Comparison of ENCODE assay signal across 7 mouse cellular contexts in genomic region chr10:12868189-12869028, GRCm38 (mm10). TPM values are rescaled to one million over a fixed set of nuclear protein-coding genes. Genes with fewer than 3 reads are reported as not detected.
DNase-seq lines count a peak whose midpoint lies in the region; ATAC-seq and TF ChIP-seq lines count a peak whose summit lies in the region.

No protein-coding gene starts in this region.

- no peaks in the 10 kb centered on the region for H3K27me3 ChIP-seq in forebrain, embryonic 15.5 days
- H3K27me3 ChIP-seq in hindbrain, embryonic 10.5 days (ENCODE audit: insufficient read depth, poor library complexity, severe bottlenecking): no peaks in the 10 kb centered on the region
- H3K27me3 ChIP-seq in limb, embryonic 14.5 days (ENCODE audit: control insufficient read depth, insufficient read depth, low read length): no peaks in the 10 kb centered on the region
- H3K27me3 ChIP-seq in midbrain, embryonic 15.5 days (replicated peaks): peaks cover 5% of the 10 kb centered on the region; the same call in 1 of the 2 replicates
- no peaks in the 10 kb centered on the region for H3K27me3 ChIP-seq in stomach, embryonic 14.5 days (ENCODE audit: control insufficient read depth, insufficient read depth, low read length)

- WGBS in forebrain, embryonic 15.5 days: under 1% methylated on average over 39 of the region's 41 CpGs
- WGBS in hindbrain, embryonic 10.5 days: under 1% methylated on average over 41 of the region's 41 CpGs
- WGBS in limb, embryonic 14.5 days: 0% methylated on average over 34 of the region's 41 CpGs
- under 1% methylated on average over 40 of the region's 41 CpGs for WGBS in midbrain, embryonic 15.5 days
- WGBS in stomach, embryonic 14.5 days: under 1% methylated on average over 41 of the region's 41 CpGs

- 0 out of 2 replicates have a peak overlapping the region, but pooled peaks have one; percentile 67 for H3K27ac ChIP-seq in forebrain, embryonic 15.5 days (replicated peaks)
- H3K27ac ChIP-seq in hindbrain, embryonic 10.5 days: peak overlapping the region; percentile 99
- peak overlapping the region; percentile 90 for H3K27ac ChIP-seq in limb, embryonic 14.5 days (replicated peaks; ENCODE audit: low read depth, low read length)
- H3K27ac ChIP-seq in midbrain, embryonic 15.5 days: no peak overlapping the region
- H3K27ac ChIP-seq in stomach, embryonic 14.5 days (ENCODE audit: low read length): peak overlapping the region; percentile 93

- H3K9ac ChIP-seq in forebrain, embryonic 15.5 days (replicated peaks): peak overlapping the region; percentile 65
- peak overlapping the region; percentile 88 for H3K9ac ChIP-seq in limb, embryonic 14.5 days (ENCODE audit: low read depth, low read length, severe bottlenecking)
- H3K9ac ChIP-seq in midbrain, embryonic 15.5 days: peak overlapping the region; percentile 57
- H3K9ac ChIP-seq in stomach, embryonic 14.5 days (replicated peaks; ENCODE audit: low read depth, low read length): peak overlapping the region; percentile 90

- H3K4me1 ChIP-seq in forebrain, embryonic 15.5 days: peaks cover 21% of the 10 kb centered on the region
- H3K4me1 ChIP-seq in hindbrain, embryonic 10.5 days (replicated peaks): peaks cover 20% of the 10 kb centered on the region
- peaks cover 4% of the 10 kb centered on the region; the same call in 1 of the 2 replicates for H3K4me1 ChIP-seq in limb, embryonic 14.5 days (ENCODE audit: control insufficient read depth, insufficient read depth, low read length)
- H3K4me1 ChIP-seq in midbrain, embryonic 15.5 days: peaks cover 17% of the 10 kb centered on the region
- no peaks in the 10 kb centered on the region for H3K4me1 ChIP-seq in stomach, embryonic 14.5 days (ENCODE audit: control insufficient read depth, insufficient read depth, low read length)

- H3K36me3 ChIP-seq in forebrain, embryonic 15.5 days: no peaks in the 10 kb centered on the region
- no peaks in the 10 kb centered on the region for H3K36me3 ChIP-seq in hindbrain, embryonic 10.5 days
- no peaks in the 10 kb centered on the region for H3K36me3 ChIP-seq in limb, embryonic 14.5 days (ENCODE audit: control insufficient read depth, insufficient read depth, low read length)
- H3K36me3 ChIP-seq in midbrain, embryonic 15.5 days (replicated peaks): no peaks in the 10 kb centered on the region
- no peaks in the 10 kb centered on the region for H3K36me3 ChIP-seq in stomach, embryonic 14.5 days (ENCODE audit: control insufficient read depth, insufficient read depth, low read length)

- peak overlapping the region; percentile 83 for H3K4me2 ChIP-seq in forebrain, embryonic 15.5 days (replicated peaks)
- H3K4me2 ChIP-seq in limb, embryonic 14.5 days (replicated peaks; ENCODE audit: low read depth, low read length, severe bottlenecking): peak overlapping the region; percentile 83
- H3K4me2 ChIP-seq in midbrain, embryonic 15.5 days: peak overlapping the region; percentile 97
- peak overlapping the region; percentile 86 for H3K4me2 ChIP-seq in stomach, embryonic 14.5 days (replicated peaks; ENCODE audit: low read depth, low read length)

- no peaks in the 10 kb centered on the region for H3K9me3 ChIP-seq in forebrain, embryonic 15.5 days
- no peaks in the 10 kb centered on the region for H3K9me3 ChIP-seq in hindbrain, embryonic 10.5 days
- no peaks in the 10 kb centered on the region for H3K9me3 ChIP-seq in limb, embryonic 14.5 days (ENCODE audit: control insufficient read depth, low read length)
- H3K9me3 ChIP-seq in midbrain, embryonic 15.5 days: no peaks in the 10 kb centered on the region
- no peaks in the 10 kb centered on the region for H3K9me3 ChIP-seq in stomach, embryonic 14.5 days (ENCODE audit: control insufficient read depth, low read depth, low read length)

- H3K4me3 ChIP-seq in forebrain, embryonic 15.5 days: peak overlapping the region; percentile 60
- H3K4me3 ChIP-seq in hindbrain, embryonic 10.5 days: peak overlapping the region; percentile 86
- peak overlapping the region; percentile 74 for H3K4me3 ChIP-seq in limb, embryonic 14.5 days (replicated peaks; ENCODE audit: low read length)
- peak overlapping the region; percentile 86 for H3K4me3 ChIP-seq in midbrain, embryonic 15.5 days
- H3K4me3 ChIP-seq in stomach, embryonic 14.5 days (ENCODE audit: low read depth, low read length): peak overlapping the region; percentile 76

- ATAC-seq in forebrain, embryonic 15.5 days (replicated peaks): peak; percentile 58
- peak; percentile 77 for ATAC-seq in limb, embryonic 14.5 days (ENCODE audit: low FRiP score, low read depth)
- ATAC-seq in midbrain, embryonic 15.5 days (replicated peaks): peak; percentile 61
- peak; percentile 79 for ATAC-seq in stomach, embryonic 14.5 days (ENCODE audit: insufficient number of reproducible peaks, insufficient read depth, low FRiP score, low read depth)

- peak; percentile 25 for DNase-seq in T-cell, adult 2 months (ENCODE audit: low spot score)
- DNase-seq in cerebellum, adult 11-12 months: peak; percentile 70
- peak; percentile 80 for DNase-seq in hindbrain, embryonic 10.5 days (ENCODE audit: low spot score)
- DNase-seq in limb, embryonic 14.5 days (ENCODE audit: low spot score): peak; percentile 77

- TF ChIP-seq POLR2A in limb, embryonic 14.5 days (IDR thresholded peaks at IDR 0.05; ENCODE audit: borderline replicate concordance, extremely low read depth, insufficient read depth, insufficient read length): 0 out of 2 replicates have a peak, but pooled peaks have one; percentile 25

RNA-seq across cellular contexts. Expression of gene Utrn, which starts 0.8 kb away (rescaled TPM):
- 17.8 and 18.4 TPM in 2 replicates for polyA plus RNA-seq in forebrain, embryonic 15.5 days (2015; fragmentation: Nextera tagmentation; extraction: Ambion mirVana)
- 38.7 and 52.9 TPM in 2 replicates for polyA plus RNA-seq in hindbrain, embryonic 10.5 days (2016; fragmentation: Nextera tagmentation; extraction: Ambion mirVana)
- polyA plus RNA-seq in limb, embryonic 14.5 days (2012; rRNA removed): 34.1 and 36.9 TPM in 2 replicates
- polyA plus RNA-seq in limb, embryonic 14.5 days (2014; fragmentation: Nextera tagmentation; extraction: Ambion mirVana): 76.0 and 82.2 TPM in 2 replicates
- 19.7 and 21.1 TPM in 2 replicates for polyA plus RNA-seq in midbrain, embryonic 15.5 days (2015; fragmentation: Nextera tagmentation; extraction: Ambion mirVana)
- polyA plus RNA-seq in stomach, embryonic 14.5 days (2014; fragmentation: Nextera tagmentation; extraction: Ambion mirVana): 90.3 and 91.0 TPM in 2 replicates

Comparison
In these comparisons a context has a peak if more than half of its experiments do, and no peak if none do; other contexts are left out.
1. DNase-seq: peak in every context shown above with its lines; median percentile 80 in hindbrain, embryonic 10.5 days; 77 in limb, embryonic 14.5 days; 70 in cerebellum, adult 11-12 months; 25 in T-cell, adult 2 months.